Mouse (Mus musculus): ENCODE data around the gene 4921539E11Rik. TPM values are rescaled to one million over a fixed set of nuclear protein-coding genes. Genes with fewer than 3 reads are reported as not detected.
A peak's percentile ranks its signal among the peaks of the same experiment; 100 is the strongest.

The 4921539E11Rik gene
- total RNA-seq (2021) = not detected
- long read RNA-seq, experiment 1 = 0 reads
- long read RNA-seq, experiment 2 = 0 reads

DNA sequence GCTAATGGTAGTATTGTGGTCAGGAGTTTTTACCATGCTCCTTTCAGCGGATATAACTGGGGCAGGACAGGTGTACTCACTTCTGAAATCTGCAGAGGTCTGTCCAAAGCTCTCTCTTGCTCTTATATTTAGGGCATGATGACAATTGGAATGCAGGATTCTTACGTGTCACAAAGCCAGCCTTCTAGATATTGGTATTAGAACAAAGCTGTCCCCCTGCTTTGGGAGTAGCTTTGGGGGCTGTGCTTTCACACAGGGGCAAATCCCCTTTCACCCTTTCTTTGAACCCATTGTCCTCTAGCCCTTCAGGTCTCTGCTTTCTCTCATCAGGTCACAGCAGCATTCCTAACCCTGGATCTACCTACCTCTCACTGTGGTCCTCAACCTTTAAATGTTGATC lies at the start of gene 4921539E11Rik:
4921539E11Rik (minus strand) TSS at position 101 of the 400 bp plus-strand sequence.
- no peak for DNase-seq (ENCODE audit: low spot score in 2 of 2)

DNA sequence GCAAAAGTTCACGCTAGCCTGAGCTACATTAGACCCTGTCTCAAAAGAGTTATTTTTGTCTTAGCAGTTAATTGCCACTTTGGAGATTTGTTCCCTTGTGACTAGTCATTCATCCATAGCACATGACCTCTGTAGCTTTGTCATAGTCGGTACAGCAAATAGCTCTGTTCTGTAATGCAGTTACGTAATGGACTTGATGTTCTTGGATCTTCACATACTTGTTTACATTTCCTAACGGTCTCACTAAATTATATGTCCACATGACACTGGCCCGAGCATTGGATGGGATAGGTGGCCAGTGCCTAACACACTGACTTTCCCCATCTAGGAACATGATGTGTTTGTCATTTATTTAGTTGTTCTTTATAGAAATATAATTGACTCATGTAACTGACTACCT lies 44.5 kb upstream of the 4921539E11Rik start:
- no peak for DNase-seq (ENCODE audit: low spot score in 2 of 2)

DNA sequence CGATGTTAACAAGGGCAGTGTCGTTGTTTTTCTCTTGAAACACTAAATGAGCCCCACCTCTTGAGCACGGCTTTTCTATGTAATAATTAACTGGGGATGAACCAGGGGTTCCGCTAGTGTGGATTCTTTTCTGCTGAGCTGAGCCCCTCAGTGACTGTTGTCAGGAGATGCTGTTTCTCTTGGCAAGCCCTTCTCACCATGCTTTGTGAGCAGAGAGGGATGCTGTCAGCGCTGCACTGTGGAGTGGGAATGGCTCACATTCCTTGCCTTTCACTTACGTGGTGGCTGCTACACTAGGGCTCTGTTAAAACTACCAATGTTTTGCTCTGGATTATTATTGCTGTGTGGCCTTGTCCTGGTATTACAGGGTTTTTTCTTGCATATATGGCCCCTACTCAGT lies 38.7 kb upstream of the 4921539E11Rik start:
- no peak for DNase-seq (ENCODE audit: low spot score in 2 of 2)

DNA sequence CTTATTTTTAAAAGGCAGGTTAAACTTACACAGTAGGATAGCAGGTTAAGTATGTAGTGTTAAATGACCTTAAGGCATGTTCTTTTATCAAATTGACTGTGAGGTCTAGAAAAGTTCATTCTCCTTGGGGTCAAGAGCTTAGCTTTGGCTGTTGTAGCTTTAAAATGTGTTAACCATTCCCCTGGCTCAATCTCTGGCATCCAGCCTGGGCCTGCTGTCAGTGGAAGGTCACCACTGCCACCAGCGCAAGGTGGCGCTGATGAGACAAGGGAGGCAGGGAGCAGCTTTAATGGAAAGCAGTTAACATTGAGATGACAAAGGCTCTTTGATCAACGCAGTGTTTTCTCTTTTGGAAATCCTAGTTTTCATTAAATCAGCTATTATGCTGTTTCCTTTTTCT lies 36.3 kb upstream of the 4921539E11Rik start:
- DNase-seq (ENCODE audit: low spot score in 2 of 2) = no peak

DNA sequence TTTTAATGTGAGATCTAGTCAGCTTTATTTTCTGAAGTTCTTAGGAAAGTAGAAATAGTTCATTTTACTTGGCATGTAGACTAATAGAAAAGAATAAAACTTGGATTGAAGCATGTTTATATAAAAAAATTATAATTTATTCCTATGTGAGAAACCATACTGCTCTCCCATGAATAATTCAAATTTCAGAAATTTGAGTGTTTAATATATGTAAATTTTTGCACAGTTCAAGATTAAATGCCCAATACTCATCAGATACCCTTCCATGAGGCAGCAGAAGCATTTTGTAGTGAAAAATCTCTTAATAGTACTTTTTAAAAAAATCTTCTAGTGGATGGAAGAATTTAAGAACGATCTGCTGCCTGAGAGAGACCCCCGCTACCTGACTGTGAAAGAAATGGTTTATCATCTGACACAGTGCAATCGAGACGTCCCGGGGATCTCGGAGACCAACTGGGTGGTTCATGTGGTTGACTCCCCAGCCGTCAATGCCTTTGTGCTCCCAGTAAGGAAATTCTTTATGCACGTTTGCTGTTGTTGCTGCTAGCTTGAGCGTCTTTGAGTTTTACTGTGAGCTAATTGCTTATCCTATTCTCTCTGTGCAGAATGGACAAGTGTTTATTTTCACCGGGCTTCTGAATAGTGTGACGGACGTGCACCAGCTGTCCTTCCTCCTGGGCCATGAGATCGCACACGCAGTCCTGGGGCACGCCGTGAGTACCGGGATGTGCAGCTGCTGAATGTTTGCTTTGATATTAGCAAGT lies 34.2 kb upstream of the 4921539E11Rik start:
- no peak for DNase-seq (ENCODE audit: low spot score in 2 of 2)

DNA sequence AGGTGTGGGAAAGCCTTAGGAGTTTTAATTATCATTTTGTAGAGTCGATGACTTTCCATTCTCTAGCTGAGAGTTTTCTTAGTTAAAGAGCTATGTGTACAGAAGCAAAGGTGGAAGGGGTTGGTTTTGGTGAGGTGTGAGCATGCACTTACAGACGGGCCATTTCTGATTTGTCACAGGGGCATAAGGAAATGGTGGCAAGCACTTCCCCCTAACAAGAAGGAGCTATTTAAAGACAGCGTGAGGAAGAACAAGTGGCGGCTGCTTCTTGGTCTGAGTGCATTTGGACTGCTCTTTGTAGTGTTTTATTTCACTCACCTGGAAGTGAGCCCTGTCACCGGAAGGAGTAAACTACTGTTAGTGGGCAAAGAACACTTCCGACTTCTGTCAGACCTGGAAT lies 30.8 kb upstream of the 4921539E11Rik start:
- no peak for DNase-seq (ENCODE audit: low spot score in 2 of 2)

DNA sequence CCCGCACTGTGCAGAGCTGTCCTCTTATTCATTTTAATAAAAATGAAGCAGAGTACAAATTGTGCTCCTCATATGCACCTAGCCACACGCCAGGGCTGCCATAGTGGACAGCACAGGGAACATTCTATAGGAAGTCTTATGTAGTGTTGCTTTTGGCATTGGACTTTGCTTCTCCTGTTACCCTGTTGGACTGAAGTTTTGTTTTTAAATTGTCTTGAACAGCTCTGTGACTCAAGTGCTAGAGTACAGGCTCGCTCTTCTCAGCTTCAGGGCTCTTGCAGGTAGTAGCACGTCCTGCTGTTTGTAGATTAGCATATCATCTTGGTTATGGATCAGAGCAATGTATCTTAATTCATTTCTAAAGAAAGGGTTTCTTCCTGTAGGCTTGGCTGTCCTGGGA lies 25.2 kb upstream of the 4921539E11Rik start:
- no peak for DNase-seq (ENCODE audit: low spot score in 2 of 2)

DNA sequence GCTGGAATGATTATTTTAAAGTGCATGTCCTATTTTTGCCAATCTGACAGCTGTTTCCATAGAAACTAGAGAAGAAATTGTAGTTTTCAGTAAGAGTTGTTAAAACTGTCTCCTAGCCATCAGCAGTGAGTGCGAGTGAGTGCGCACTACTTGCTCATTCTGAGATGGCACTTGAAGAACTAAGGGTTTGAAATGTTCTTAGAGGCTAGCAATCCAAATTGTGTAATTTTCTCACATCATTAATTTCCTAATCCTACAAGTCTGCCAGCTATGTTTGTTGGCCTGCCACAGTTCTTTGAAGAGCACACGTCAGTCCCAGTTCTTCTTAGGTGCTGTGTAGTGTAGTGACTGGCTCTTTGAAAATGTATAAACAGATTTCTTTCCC lies 23.9 kb upstream of the 4921539E11Rik start:
- DNase-seq (ENCODE audit: low spot score in 2 of 2) = no peak

DNA sequence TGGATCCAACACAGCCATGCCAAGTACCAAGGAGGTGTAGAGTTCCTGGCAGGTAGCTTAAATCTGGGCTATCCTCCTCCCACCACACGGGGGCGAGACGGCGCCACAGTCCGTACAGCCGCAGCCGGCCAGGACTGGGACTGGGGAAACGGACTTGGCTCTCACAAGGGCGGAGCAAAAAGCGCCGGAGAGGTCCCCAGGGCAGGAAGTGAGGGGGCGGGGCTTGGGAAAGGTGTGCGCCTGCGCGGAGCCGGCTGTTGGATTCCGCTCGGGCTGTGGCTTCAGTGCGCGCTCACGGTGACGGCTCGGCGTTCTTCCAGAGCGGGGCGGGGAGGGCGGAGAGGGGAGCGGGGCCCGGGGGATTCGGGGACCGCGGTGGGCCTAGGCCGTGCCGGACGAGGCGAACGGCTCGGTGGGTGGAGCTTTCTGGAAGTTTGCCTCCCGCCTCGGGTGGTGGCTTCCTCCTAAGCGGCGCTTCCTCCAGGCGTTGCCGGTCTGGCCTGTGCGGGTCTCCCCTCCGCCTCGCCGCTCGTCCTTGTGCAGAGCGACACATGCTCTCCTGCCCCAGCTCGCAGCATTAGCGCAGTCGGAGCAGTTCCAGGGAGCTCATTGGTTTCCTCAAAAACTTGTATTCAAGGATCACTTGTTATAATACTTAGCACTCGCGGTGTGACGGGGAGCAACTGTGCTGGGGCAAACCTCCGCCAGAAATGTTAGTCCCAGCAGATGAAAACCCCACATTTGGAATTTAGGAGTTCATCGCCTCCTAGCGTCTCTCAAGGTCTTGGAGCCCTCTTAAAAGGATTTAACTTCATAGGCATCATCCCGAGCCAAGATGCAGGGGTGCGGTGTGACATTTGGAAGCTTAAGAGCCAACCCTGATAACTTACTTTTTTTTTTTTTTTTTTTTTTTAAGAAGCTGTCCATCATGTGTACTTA lies 23.2 kb upstream of the 4921539E11Rik start, which contains the start of gene Oma1:
Oma1 (plus strand) TSS at position 226 of the 939 bp plus-strand sequence.
- peak; percentile 97 to 98 for DNase-seq (ENCODE audit: low spot score in 2 of 2)

DNA sequence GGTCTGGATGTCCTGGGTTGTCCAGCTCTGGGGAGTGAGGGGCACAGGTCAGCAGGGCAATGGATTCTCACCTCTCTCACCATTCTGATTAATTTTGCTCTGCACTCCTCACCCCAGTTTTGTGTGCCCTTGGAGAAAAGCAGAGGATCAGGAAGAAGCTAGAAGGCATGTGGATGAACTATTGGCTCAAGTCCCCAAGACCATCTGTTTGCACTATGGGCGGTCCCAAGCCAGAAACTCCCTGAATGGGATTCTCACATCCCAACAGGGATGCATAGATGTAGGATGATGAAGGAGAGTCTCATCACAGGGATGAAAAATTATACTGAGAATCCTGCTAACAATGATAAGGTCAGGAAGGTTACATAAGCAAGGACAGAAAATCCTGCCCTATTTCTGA lies 13.2 kb upstream of the 4921539E11Rik start:
- DNase-seq (ENCODE audit: low spot score in 2 of 2) = no peak

DNA sequence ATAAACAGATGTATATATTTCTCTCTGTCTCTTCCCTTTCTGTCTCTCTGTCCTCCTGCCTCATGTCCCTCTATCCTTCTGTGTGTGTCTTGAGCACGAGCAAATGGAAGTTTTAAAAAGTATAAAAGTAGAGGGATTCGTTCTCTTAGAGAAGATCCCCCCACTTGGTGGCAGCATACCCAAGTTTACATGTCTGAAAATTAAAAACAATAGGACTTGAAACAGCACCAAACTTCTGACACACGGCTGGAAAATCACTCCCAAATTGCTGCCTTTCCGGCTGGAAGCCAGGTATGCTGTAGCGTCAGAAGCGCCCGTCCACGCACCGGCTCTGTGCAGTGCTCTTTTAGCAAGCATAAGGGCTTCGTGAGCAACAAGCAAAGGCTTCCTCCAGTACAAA lies 8.7 kb upstream of the 4921539E11Rik start:
- peak; percentile 12 to 31 for DNase-seq (ENCODE audit: low spot score in 2 of 2)

DNA sequence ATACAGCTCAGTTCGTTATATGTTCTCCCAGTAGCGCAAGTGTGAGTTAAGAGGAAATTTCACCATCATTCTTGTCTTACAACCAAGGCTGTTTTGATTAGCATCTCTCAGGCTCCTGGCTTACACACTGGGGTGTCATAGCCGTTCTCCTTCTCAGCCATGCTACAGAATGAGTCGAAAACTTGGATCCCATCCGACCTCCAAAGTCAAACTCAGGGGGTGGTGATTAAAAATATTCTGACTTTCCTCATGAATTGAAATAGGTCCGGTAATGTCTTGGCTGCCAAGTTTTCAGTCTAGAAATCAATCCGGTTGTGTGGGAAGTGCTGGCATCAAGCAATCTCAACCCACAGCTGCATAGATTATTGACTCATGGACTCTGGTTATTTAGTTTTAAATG lies 2.3 kb downstream of the 4921539E11Rik start:
- DNase-seq (ENCODE audit: low spot score in 2 of 2) = no peak

DNA sequence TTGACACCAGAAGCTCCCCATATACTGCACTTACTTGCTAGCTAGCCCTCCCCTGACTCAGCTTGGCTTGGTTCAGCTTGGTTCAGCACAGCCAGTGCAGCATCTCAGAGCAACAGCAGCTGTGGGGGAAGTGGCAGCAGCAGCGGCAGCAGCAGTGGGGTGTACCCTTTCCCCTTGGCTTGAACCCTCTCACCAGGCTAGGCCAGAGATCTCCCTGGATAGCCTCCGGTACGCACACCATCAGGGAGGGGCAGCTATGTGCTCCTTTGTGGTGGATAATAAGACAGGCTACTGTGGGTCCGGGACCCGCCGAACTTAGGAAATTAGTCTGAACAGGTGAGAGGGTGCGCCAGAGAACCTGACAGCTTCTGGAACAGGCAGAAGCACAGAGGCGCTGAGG lies 17.6 kb downstream of the 4921539E11Rik start:
- DNase-seq (ENCODE audit: low spot score in 2 of 2) = no peak

DNA sequence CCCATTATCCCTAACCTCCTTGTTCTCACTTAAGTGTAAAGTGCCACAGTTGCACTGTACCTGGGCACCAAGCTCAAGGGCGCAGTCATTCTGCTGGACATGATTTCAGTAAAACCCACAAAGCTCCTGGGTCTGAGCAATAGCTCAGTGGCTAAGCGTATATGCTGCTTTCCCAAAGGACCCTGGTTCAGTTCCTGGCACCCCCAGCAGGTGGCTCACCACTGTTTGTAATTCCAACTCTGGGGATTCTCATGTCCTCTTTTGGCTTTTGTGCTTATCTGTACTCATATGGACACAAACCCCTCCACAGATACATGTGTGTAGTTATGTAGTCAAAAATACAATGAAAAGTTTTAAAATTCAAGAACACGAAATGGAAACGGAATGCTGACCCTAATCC lies 21.3 kb downstream of the 4921539E11Rik start:
- no peak for DNase-seq (ENCODE audit: low spot score in 2 of 2)

DNA sequence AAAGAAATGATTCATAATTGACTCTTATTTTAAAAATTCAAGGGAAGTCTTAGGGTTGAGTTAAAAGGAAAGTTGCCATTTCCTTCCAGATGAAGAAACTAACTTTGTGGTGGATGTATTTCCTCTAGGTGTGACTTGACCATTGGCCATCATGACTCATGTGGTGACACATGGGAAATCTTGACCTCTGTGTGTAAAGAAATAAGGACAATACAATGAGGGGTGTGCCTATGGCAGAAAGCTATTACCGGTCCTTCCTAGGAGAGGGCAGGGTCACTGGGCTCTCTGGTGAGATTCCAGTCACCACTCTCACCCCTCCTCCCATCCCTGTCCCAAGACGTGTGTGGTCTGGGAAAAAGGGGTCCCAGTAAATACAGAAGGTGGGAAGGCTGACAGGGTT lies 25.5 kb downstream of the 4921539E11Rik start:
- no peak for DNase-seq (ENCODE audit: low spot score in 2 of 2)

DNA sequence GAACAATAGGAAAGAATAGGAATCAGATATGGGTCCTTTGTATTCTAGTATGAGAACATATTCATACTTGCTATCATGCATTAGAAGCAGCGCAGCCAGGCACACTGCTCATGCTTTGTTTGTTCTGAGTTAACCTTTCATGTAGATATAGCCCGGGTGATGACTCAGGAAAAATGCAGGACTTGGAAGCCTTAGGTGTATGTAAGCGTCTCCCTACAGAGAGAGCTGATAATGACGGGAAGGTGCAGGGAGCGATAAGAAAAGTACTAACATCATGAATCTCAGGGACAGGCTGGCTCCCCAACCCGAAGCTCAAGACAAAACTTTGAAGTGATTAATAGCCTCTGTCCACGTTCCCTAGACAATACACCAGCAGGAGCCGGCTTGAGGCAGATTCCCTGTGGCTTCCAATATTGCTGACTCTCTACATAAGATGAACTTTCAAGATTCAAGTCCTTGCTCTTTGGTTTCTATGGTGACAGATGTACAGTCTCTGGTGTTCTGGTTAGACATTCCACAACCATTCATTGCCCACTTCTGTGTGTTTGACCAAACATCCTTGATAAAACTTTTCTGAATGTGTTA lies 26.8 kb downstream of the 4921539E11Rik start:
- no peak for DNase-seq (ENCODE audit: low spot score in 2 of 2)

DNA sequence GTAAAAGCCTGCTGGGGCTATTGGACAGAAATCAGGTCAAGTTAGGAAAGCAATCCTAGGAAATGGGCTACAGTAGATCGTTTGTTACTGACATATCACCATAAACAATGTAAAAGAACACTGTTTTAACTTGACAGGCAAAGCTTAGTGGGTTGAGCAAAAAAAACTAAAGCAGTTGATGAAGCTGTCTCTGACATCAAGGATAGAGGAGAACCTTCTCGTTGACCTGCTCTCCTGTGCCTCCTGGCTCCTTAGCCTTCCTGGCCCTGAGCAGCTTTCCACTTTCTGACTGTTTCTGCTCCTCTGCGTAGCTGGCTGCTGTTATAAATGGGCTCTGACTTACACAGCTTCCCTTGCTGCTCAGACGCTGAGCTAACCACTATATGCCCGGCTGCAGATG lies 27.3 kb downstream of the 4921539E11Rik start:
- DNase-seq (ENCODE audit: low spot score in 2 of 2) = no peak

DNA sequence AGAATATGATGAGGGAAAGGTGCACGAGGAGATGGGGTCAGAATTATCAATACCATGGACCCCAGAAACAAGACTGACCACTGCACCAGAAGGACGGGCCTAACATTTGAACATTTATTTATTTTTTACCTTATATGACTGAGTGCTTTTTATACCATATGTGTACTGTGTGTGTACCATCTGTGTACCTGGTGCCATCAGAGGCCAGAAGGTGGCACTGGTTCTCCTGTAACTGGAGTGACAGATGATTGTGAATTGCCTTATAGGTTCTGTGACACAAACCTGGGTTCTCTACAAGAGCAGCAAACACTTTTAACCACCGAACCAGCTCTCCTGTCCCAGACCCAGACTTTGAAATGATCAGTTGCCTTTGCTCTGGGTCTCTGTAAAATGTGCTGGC lies 31.8 kb downstream of the 4921539E11Rik start:
- no peak for DNase-seq (ENCODE audit: low spot score in 2 of 2)

DNA sequence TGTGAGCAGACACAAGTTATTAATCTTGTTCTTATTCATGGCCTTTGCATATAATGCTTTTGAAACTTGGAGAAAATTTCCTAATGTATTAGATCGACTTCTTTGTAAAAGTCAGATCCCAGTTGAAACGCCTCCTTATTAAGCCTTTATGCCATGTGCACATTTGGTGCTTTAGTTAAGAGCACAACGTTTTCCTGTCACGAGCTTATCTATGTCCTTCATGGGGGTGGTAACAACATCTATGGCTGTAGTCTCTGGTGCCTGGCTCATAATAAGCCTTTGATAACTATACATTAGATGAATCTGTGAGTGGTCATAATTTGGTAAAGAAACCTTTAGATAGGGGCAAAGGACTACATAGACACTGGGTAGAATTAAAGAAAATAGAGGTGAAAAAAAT lies 36.8 kb downstream of the 4921539E11Rik start:
- no peak for DNase-seq (ENCODE audit: low spot score in 2 of 2)

DNA sequence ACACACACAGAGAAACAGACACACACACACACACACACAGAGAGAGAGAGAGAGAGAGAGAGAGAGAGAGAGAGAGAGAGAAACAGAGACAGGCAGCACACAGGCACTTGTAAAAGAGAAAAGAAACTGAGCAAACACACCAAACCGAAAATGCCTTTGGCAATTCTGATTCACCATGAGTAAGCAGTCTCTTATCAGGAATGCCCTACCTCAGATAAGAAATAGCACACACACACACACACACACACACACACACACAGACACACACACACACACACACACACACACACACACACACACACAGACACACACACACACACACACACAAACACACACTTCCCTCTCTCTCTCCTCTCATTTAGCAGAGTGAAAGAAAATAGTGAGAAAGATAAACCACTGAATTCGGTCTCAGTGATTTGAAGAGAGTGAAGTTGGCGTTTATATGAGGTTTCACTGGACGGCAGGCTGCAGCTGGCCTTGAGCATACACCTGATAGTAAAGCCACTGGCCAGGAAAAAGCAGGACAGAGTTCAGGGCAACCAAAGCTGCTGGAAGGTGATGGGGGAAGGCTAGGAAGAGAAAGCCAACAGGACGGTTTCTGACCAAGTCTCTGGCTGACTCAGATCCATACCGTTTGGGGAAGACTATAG lies 41.1 kb downstream of the 4921539E11Rik start:
- DNase-seq (ENCODE audit: low spot score in 2 of 2) = no peak

DNA sequence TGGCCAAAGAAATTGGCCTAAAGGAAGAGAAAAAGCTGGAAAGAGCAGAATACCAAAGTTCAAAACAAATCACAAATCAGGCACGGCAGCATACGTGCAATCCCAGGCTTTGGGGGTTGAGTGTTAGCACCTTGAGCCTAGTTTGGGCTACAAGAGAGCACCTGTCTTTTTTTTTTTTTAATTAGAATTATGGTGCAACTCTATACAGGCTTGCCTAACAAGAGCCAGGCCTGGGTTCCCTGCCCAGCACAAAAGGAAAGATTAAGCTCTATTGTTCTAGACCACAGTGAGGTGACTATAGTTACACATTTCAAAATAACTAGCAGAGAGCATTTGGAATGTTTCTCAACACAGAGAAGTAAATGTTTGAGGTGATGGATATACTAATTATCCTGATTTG lies 42.9 kb downstream of the 4921539E11Rik start:
- no peak for DNase-seq (ENCODE audit: low spot score in 2 of 2)
